Comparison of ENCODE assay signal across 8 mouse cellular contexts in genomic region chr19:8578293-8578969, GRCm38 (mm10). TPM values are rescaled to one million over a fixed set of nuclear protein-coding genes. Genes with fewer than 3 reads are reported as not detected.
A peak's percentile ranks its signal among the peaks of the same experiment; 100 is the strongest.
DNase-seq lines count a peak whose midpoint lies in the region; ATAC-seq and TF ChIP-seq lines count a peak whose summit lies in the region.

No protein-coding gene starts in this region.

- no peak for TF ChIP-seq EP300 in ES-Bruce4 (IDR thresholded peaks at IDR 0.05; ENCODE audit: insufficient read depth, low read depth, low read length)
- TF ChIP-seq EP300 in heart, postnatal 0 days (IDR thresholded peaks at IDR 0.05; ENCODE audit: low read depth): no peak
- TF ChIP-seq EP300 in liver, embryonic 14.5 days (IDR thresholded peaks at IDR 0.05; ENCODE audit: low read depth): no peak

- H3K9ac ChIP-seq in ES-Bruce4 (ENCODE audit: low read depth, poor library complexity, severe bottlenecking): no peak overlapping the region
- peak overlapping the region; percentile 10 for H3K9ac ChIP-seq in heart, postnatal 0 days (replicated peaks; ENCODE audit: low read depth, low read length)
- no peak overlapping the region for H3K9ac ChIP-seq in liver, embryonic 14.5 days (replicated peaks)
- H3K9ac ChIP-seq in neural tube, embryonic 12.5 days: 0 out of 2 replicates have a peak overlapping the region, but pooled peaks have one; percentile 44

- H3K9me3 ChIP-seq in ES-Bruce4 (replicated peaks; ENCODE audit: control insufficient read depth, insufficient read depth, low read length, poor library complexity, severe bottlenecking): no peaks in the 10 kb centered on the region
- no peaks in the 10 kb centered on the region for H3K9me3 ChIP-seq in heart, postnatal 0 days (replicated peaks; ENCODE audit: control insufficient read depth, low read length)
- H3K9me3 ChIP-seq in liver, embryonic 14.5 days (ENCODE audit: control insufficient read depth, low read length): no peaks in the 10 kb centered on the region
- no peaks in the 10 kb centered on the region for H3K9me3 ChIP-seq in neural tube, embryonic 12.5 days

- H3K27ac ChIP-seq in ES-Bruce4 (ENCODE audit: insufficient read depth, low read length): no peak overlapping the region
- H3K27ac ChIP-seq in bone marrow macrophage, adult 2 months (ENCODE audit: insufficient read depth, low read depth, low read length): no peak overlapping the region
- no peak overlapping the region for H3K27ac ChIP-seq in embryonic fibroblast, embryonic 13.5 days (ENCODE audit: insufficient read depth, low read length)
- no peak overlapping the region for H3K27ac ChIP-seq in heart, postnatal 0 days (ENCODE audit: low read depth)
- H3K27ac ChIP-seq in liver, embryonic 14.5 days: no peak overlapping the region
- H3K27ac ChIP-seq in neural tube, embryonic 12.5 days: no peak overlapping the region

- TF ChIP-seq POLR2A in ES-Bruce4 (IDR thresholded peaks at IDR 0.05; ENCODE audit: insufficient read depth, low read length): no peak
- TF ChIP-seq POLR2A in bone marrow macrophage, adult 2 months (IDR thresholded peaks at IDR 0.05; ENCODE audit: borderline replicate concordance, low read depth, low read length): no peak
- TF ChIP-seq POLR2A in embryonic fibroblast, embryonic 13.5 days (IDR thresholded peaks at IDR 0.05; ENCODE audit: low read depth, low read length): no peak

- no peak overlapping the region for H3K4me3 ChIP-seq in ES-Bruce4 (ENCODE audit: low read depth, low read length)
- no peak overlapping the region for H3K4me3 ChIP-seq in bone marrow macrophage, adult 2 months (ENCODE audit: insufficient read depth, low read length)
- 0 out of 2 replicates have a peak overlapping the region, but pooled peaks have one; percentile 3 for H3K4me3 ChIP-seq in embryonic fibroblast, embryonic 13.5 days (ENCODE audit: insufficient read depth, low read length)
- peak overlapping the region; percentile 39 for H3K4me3 ChIP-seq in heart, postnatal 0 days (ENCODE audit: low read depth, low read length)
- H3K4me3 ChIP-seq in liver, embryonic 14.5 days (ENCODE audit: insufficient read depth in 1 of 2, low read depth in 2 of 2, low read length in 2 of 2): no peak overlapping the region
- peak overlapping the region; percentile 19; the same call in 1 of the 2 replicates for H3K4me3 ChIP-seq in neural tube, embryonic 12.5 days

- peak; percentile 85 for TF ChIP-seq CTCF in ES-Bruce4 (IDR thresholded peaks at IDR 0.05; ENCODE audit: low read depth, low read length)
- TF ChIP-seq CTCF in bone marrow macrophage, adult 2 months (IDR thresholded peaks at IDR 0.05; ENCODE audit: low read depth, low read length): peak; percentile 84
- peak; percentile 94 for TF ChIP-seq CTCF in embryonic fibroblast, embryonic 13.5 days (IDR thresholded peaks at IDR 0.05; ENCODE audit: borderline replicate concordance, insufficient read depth, low read length)
- peak; percentile 98 for TF ChIP-seq CTCF in heart, postnatal 0 days (IDR thresholded peaks at IDR 0.05; ENCODE audit: low read depth)
- TF ChIP-seq CTCF in liver, embryonic 14.5 days (IDR thresholded peaks at IDR 0.05; ENCODE audit: low read depth): peak; percentile 93

- 7% methylated on average over 24 of the region's 24 CpGs for WGBS in heart, postnatal 0 days
- 19% methylated on average over 24 of the region's 24 CpGs for WGBS in large intestine, adult 2 months
- 15% methylated on average over 24 of the region's 24 CpGs for WGBS in liver, embryonic 14.5 days (ENCODE audit: insufficient replicate concordance)
- WGBS in neural tube, embryonic 12.5 days: 11% methylated on average over 24 of the region's 24 CpGs

- H3K4me1 ChIP-seq in ES-Bruce4 (ENCODE audit: control insufficient read depth, insufficient read depth, low read length): no peaks in the 10 kb centered on the region
- H3K4me1 ChIP-seq in bone marrow macrophage, adult 2 months (ENCODE audit: control insufficient read depth, insufficient read depth, low read length): no peaks in the 10 kb centered on the region
- no peaks in the 10 kb centered on the region for H3K4me1 ChIP-seq in embryonic fibroblast, embryonic 13.5 days (ENCODE audit: control insufficient read depth, insufficient read depth, low read length)
- H3K4me1 ChIP-seq in heart, postnatal 0 days (ENCODE audit: control insufficient read depth, insufficient read depth): peaks cover 4% of the 10 kb centered on the region; the same call in 1 of the 2 replicates
- no peaks in the 10 kb centered on the region; a peak in 1 of 4 replicates for H3K4me1 ChIP-seq in liver, embryonic 14.5 days (replicated peaks; ENCODE audit: control insufficient read depth in 2 of 2, insufficient read depth in 2 of 2, low read length in 1 of 2)
- H3K4me1 ChIP-seq in neural tube, embryonic 12.5 days: peaks cover 8% of the 10 kb centered on the region; the same call in 1 of the 2 replicates

- H3K4me2 ChIP-seq in heart, postnatal 0 days (ENCODE audit: low read depth, low read length): peak overlapping the region; percentile 70
- H3K4me2 ChIP-seq in liver, embryonic 14.5 days (ENCODE audit: low read depth): peak overlapping the region; percentile 55
- peak overlapping the region; percentile 60 for H3K4me2 ChIP-seq in neural tube, embryonic 12.5 days (replicated peaks)

- H3K27me3 ChIP-seq in ES-Bruce4 (ENCODE audit: control insufficient read depth, insufficient read depth, low read length, poor library complexity, severe bottlenecking): no peaks in the 10 kb centered on the region
- no peaks in the 10 kb centered on the region for H3K27me3 ChIP-seq in heart, postnatal 0 days (ENCODE audit: control insufficient read depth, insufficient read depth, low read length)
- no peaks in the 10 kb centered on the region for H3K27me3 ChIP-seq in liver, embryonic 14.5 days (ENCODE audit: control insufficient read depth, insufficient read depth, low read length)
- H3K27me3 ChIP-seq in neural tube, embryonic 12.5 days (replicated peaks): no peaks in the 10 kb centered on the region

- peak; percentile 49; the same call in 1 of the 2 replicates for ATAC-seq in heart, postnatal 0 days (ENCODE audit: insufficient read depth, low read depth)
- no peak for ATAC-seq in liver, embryonic 14.5 days (ENCODE audit: insufficient read depth)
- peak; percentile 56; the same call in 1 of the 2 replicates for ATAC-seq in neural tube, embryonic 12.5 days (ENCODE audit: low FRiP score, low read depth)

- no peaks in the 10 kb centered on the region for H3K36me3 ChIP-seq in ES-Bruce4 (ENCODE audit: control insufficient read depth, insufficient read depth, low read length, poor library complexity, severe bottlenecking)
- H3K36me3 ChIP-seq in heart, postnatal 0 days (replicated peaks; ENCODE audit: control insufficient read depth, insufficient read depth, low read length): no peaks in the 10 kb centered on the region
- H3K36me3 ChIP-seq in liver, embryonic 14.5 days (replicated peaks; ENCODE audit: control insufficient read depth, insufficient read depth, low read depth): no peaks in the 10 kb centered on the region
- H3K36me3 ChIP-seq in neural tube, embryonic 12.5 days: no peaks in the 10 kb centered on the region

- DNase-seq in heart, postnatal 0 days (ENCODE audit: low spot score): peak; percentile 74
- peak; percentile 32 for DNase-seq in large intestine, adult 2 months (ENCODE audit: low read depth, low spot score)
- peak in 2 of 3 experiments; percentile 19 to 44 for DNase-seq in liver, embryonic 14.5 days (ENCODE audit: low read depth in 3 of 3, low spot score in 3 of 3)
- peak; percentile 78 for DNase-seq in thymus, postnatal 0 days (ENCODE audit: low spot score)

RNA-seq across cellular contexts. Expression of gene Slc22a8, which starts 12.6 kb away (rescaled TPM):
- polyA plus RNA-seq in ES-Bruce4 (2011; ENCODE audit: insufficient read depth, insufficient read length, low read depth, missing spikeins): not detected in 2 replicates
- not detected in 2 replicates for polyA plus RNA-seq in bone marrow macrophage, adult 2 months (2012; ENCODE audit: insufficient read depth, insufficient read length, missing spikeins)
- not detected in 2 replicates for polyA plus RNA-seq in embryonic fibroblast, embryonic 13.5 days (2011; ENCODE audit: insufficient read length, low read depth, missing spikeins)
- not detected in 2 replicates for total RNA-seq in heart, postnatal 0 days (2014; rRNA removed; ENCODE audit: low replicate concordance)
- polyA plus RNA-seq in heart, postnatal 0 days (2015; fragmentation: Nextera tagmentation; extraction: Ambion mirVana): 0.05 and 0.18 TPM in 2 replicates
- polyA plus RNA-seq in large intestine, adult 2 months (2012; rRNA removed): not detected in 2 replicates
- 1.5 TPM in 2 replicates for polyA plus RNA-seq in liver, embryonic 14.5 days (2012; rRNA removed)
- polyA plus RNA-seq in liver, embryonic 14.5 days (2014; fragmentation: Nextera tagmentation; extraction: Ambion mirVana): 1.6 and 2.9 TPM in 2 replicates
- polyA plus RNA-seq in neural tube, embryonic 12.5 days (2016; fragmentation: Nextera tagmentation; extraction: Ambion mirVana): 0.62 and 0.83 TPM in 2 replicates
- polyA plus RNA-seq in thymus, postnatal 0 days (2015; fragmentation: Nextera tagmentation; extraction: Ambion mirVana): 0.04 and 0.22 TPM in 2 replicates

RNA-seq across cellular contexts. Expression of gene Slc22a6, which starts 39.4 kb away (rescaled TPM):
- not detected in 2 replicates for polyA plus RNA-seq in ES-Bruce4 (2011; ENCODE audit: insufficient read depth, insufficient read length, low read depth, missing spikeins)
- not detected in 2 replicates for polyA plus RNA-seq in bone marrow macrophage, adult 2 months (2012; ENCODE audit: insufficient read depth, insufficient read length, missing spikeins)
- not detected in 2 replicates for polyA plus RNA-seq in embryonic fibroblast, embryonic 13.5 days (2011; ENCODE audit: insufficient read length, low read depth, missing spikeins)
- total RNA-seq in heart, postnatal 0 days (2014; rRNA removed; ENCODE audit: low replicate concordance): 0.04 TPM in 1 of 2 replicates, not detected in the other
- not detected in 2 replicates for polyA plus RNA-seq in heart, postnatal 0 days (2015; fragmentation: Nextera tagmentation; extraction: Ambion mirVana)
- not detected in 2 replicates for polyA plus RNA-seq in large intestine, adult 2 months (2012; rRNA removed)
- 0.01 TPM in 1 of 2 replicates, not detected in the other for polyA plus RNA-seq in liver, embryonic 14.5 days (2012; rRNA removed)
- not detected in 2 replicates for polyA plus RNA-seq in liver, embryonic 14.5 days (2014; fragmentation: Nextera tagmentation; extraction: Ambion mirVana)
- 2.0 and 2.5 TPM in 2 replicates for polyA plus RNA-seq in neural tube, embryonic 12.5 days (2016; fragmentation: Nextera tagmentation; extraction: Ambion mirVana)
- not detected in 2 replicates for polyA plus RNA-seq in thymus, postnatal 0 days (2015; fragmentation: Nextera tagmentation; extraction: Ambion mirVana)

Comparison
In these comparisons a context has a peak if more than half of its experiments do, and no peak if none do; other contexts are left out.
1. H3K4me3 ChIP-seq: peak in embryonic fibroblast, embryonic 13.5 days (single experiment), heart, postnatal 0 days (single experiment) and neural tube, embryonic 12.5 days (single experiment); none in ES-Bruce4 (single experiment), bone marrow macrophage, adult 2 months (single experiment) and liver, embryonic 14.5 days (0 of 2).
2. H3K9ac ChIP-seq: peak in heart, postnatal 0 days (single experiment) and neural tube, embryonic 12.5 days (single experiment); none in ES-Bruce4 (single experiment) and liver, embryonic 14.5 days (single experiment).
3. Peak in every context shown above with its lines, with median percentiles within 50 percentile points of each other: CTCF ChIP-seq, DNase-seq and H3K4me2 ChIP-seq.